Mouse (Mus musculus): ENCODE measurements around the gene Adm. TPM values are rescaled to one million over a fixed set of nuclear protein-coding genes. Genes with fewer than 3 reads are reported as not detected.
"Not testable (repeated sequence)": the region's sequence is repeated elsewhere in the genome, so short reads cannot be mapped to it uniquely, and the experiment has no call there.

The Adm gene
- polyA plus RNA-seq, 1 experiment from 2014 or later: 1.8 TPM

GRCm38 (mm10) chr7:110638305-110639110, 11.0 kb downstream of the Adm start:
- peak; percentile 29; the same call in 1 of the 2 replicates for ATAC-seq
- H3K36me3 ChIP-seq (ENCODE audit: control insufficient read depth, insufficient read depth, low read length): no peaks in the 10 kb centered on the region
- no peak overlapping the region for H3K27ac ChIP-seq (ENCODE audit: low read depth, low read length)
- H3K9me3 ChIP-seq (replicated peaks; ENCODE audit: control insufficient read depth, low read length): no peaks in the 10 kb centered on the region
- DNase-seq (ENCODE audit: low spot score): no peak
- no peaks in the 10 kb centered on the region for H3K27me3 ChIP-seq (replicated peaks; ENCODE audit: control insufficient read depth, insufficient read depth, low read length)
- no peak overlapping the region for H3K9ac ChIP-seq (ENCODE audit: low read length)
- peaks cover 4% of the 10 kb centered on the region; the same call in 1 of the 2 replicates for H3K4me1 ChIP-seq (ENCODE audit: control insufficient read depth, insufficient read depth, low read length)
- no peak overlapping the region for H3K4me3 ChIP-seq (ENCODE audit: low read depth, low read length)
- 38% methylated on average over 17 of the region's 17 CpGs for WGBS
- no peak overlapping the region for H3K4me2 ChIP-seq (ENCODE audit: low read length)

- Histone ChIP-seq H3K4me1 (ENCODE audit: control insufficient read depth, insufficient read depth, low read length) (peaks cover 4% of the 10 kb centered on the region; the same call in 1 of the 2 replicates), H3K9ac (ENCODE audit: low read length) (no peak overlapping the region), H3K4me2 (ENCODE audit: low read length) (no peak overlapping the region), H3K36me3 (ENCODE audit: control insufficient read depth, insufficient read depth, low read length) (no peaks in the 10 kb centered on the region), H3K27ac (ENCODE audit: low read depth, low read length) (no peak overlapping the region), H3K9me3 (replicated peaks; ENCODE audit: control insufficient read depth, low read length) (no peaks in the 10 kb centered on the region), H3K27me3 (replicated peaks; ENCODE audit: control insufficient read depth, insufficient read depth, low read length) (no peaks in the 10 kb centered on the region), H3K4me3 (ENCODE audit: low read depth, low read length) (no peak overlapping the region)
- WGBS: 85% methylated on average over 11 of the region's 11 CpGs
- DNase-seq (ENCODE audit: low spot score) (no peak), ATAC-seq (no peak)
These were observed 11.9 kb downstream of the Adm start for GRCm38 (mm10) chr7:110639291-110639915.

- not testable (repeated sequence) for ATAC-seq; H3K4me3 ChIP-seq (ENCODE audit: low read depth, low read length); H3K9ac ChIP-seq (ENCODE audit: low read length); H3K27me3 ChIP-seq (replicated peaks; ENCODE audit: control insufficient read depth, insufficient read depth, low read length); H3K36me3 ChIP-seq (ENCODE audit: control insufficient read depth, insufficient read depth, low read length); H3K4me2 ChIP-seq (ENCODE audit: low read length); DNase-seq (ENCODE audit: low spot score); H3K4me1 ChIP-seq (ENCODE audit: control insufficient read depth, insufficient read depth, low read length); H3K9me3 ChIP-seq (replicated peaks; ENCODE audit: control insufficient read depth, low read length); H3K27ac ChIP-seq (ENCODE audit: low read depth, low read length)
- 95% methylated on average over 3 of the region's 3 CpGs for WGBS
These were observed 12.5 kb downstream of the Adm start for GRCm38 (mm10) chr7:110639958-110640357.

GRCm38 (mm10) chr7:110645311-110645710, 17.9 kb downstream of the Adm start:
- H3K27ac ChIP-seq (ENCODE audit: low read depth, low read length): no peak overlapping the region
- H3K27me3 ChIP-seq (replicated peaks; ENCODE audit: control insufficient read depth, insufficient read depth, low read length): no peaks in the 10 kb centered on the region
- no peak overlapping the region for H3K4me3 ChIP-seq (ENCODE audit: low read depth, low read length)
- no peaks in the 10 kb centered on the region for H3K4me1 ChIP-seq (ENCODE audit: control insufficient read depth, insufficient read depth, low read length)
- H3K9me3 ChIP-seq (replicated peaks; ENCODE audit: control insufficient read depth, low read length): no peaks in the 10 kb centered on the region
- H3K9ac ChIP-seq (ENCODE audit: low read length): no peak overlapping the region
- peak; percentile 86 for DNase-seq (ENCODE audit: low spot score)
- no peaks in the 10 kb centered on the region for H3K36me3 ChIP-seq (ENCODE audit: control insufficient read depth, insufficient read depth, low read length)
- no peak overlapping the region for H3K4me2 ChIP-seq (ENCODE audit: low read length)
- 78% methylated on average over 5 of the region's 5 CpGs for WGBS
- ATAC-seq: peak; percentile 50

GRCm38 (mm10) chr7:110645859-110646258, 18.4 kb downstream of the Adm start:
- no peaks in the 10 kb centered on the region for H3K27me3 ChIP-seq (replicated peaks; ENCODE audit: control insufficient read depth, insufficient read depth, low read length)
- WGBS: 90% methylated on average over 6 of the region's 6 CpGs
- DNase-seq (ENCODE audit: low spot score) (no peak), ATAC-seq (no peak)
- H3K4me1 ChIP-seq (ENCODE audit: control insufficient read depth, insufficient read depth, low read length): no peaks in the 10 kb centered on the region
- no peaks in the 10 kb centered on the region for H3K9me3 ChIP-seq (replicated peaks; ENCODE audit: control insufficient read depth, low read length)
- H3K4me3 ChIP-seq (ENCODE audit: low read depth, low read length): no peak overlapping the region
- no peak overlapping the region for H3K27ac ChIP-seq (ENCODE audit: low read depth, low read length)
- H3K4me2 ChIP-seq (ENCODE audit: low read length): no peak overlapping the region
- no peaks in the 10 kb centered on the region for H3K36me3 ChIP-seq (ENCODE audit: control insufficient read depth, insufficient read depth, low read length)
- H3K9ac ChIP-seq (ENCODE audit: low read length): no peak overlapping the region

GRCm38 (mm10) chr7:110646611-110647407, 19.3 kb downstream of the Adm start:
- DNase-seq (ENCODE audit: low spot score): no peak
- H3K9me3 ChIP-seq (replicated peaks; ENCODE audit: control insufficient read depth, low read length): no peaks in the 10 kb centered on the region
- WGBS: 92% methylated on average over 8 of the region's 8 CpGs
- no peak overlapping the region for H3K4me3 ChIP-seq (ENCODE audit: low read depth, low read length)
- no peak for ATAC-seq
- H3K4me2 ChIP-seq (ENCODE audit: low read length): no peak overlapping the region
- H3K4me1 ChIP-seq (ENCODE audit: control insufficient read depth, insufficient read depth, low read length): no peaks in the 10 kb centered on the region
- H3K9ac ChIP-seq (ENCODE audit: low read length): no peak overlapping the region
- no peaks in the 10 kb centered on the region for H3K27me3 ChIP-seq (replicated peaks; ENCODE audit: control insufficient read depth, insufficient read depth, low read length)
- H3K36me3 ChIP-seq (ENCODE audit: control insufficient read depth, insufficient read depth, low read length): no peaks in the 10 kb centered on the region
- no peak overlapping the region for H3K27ac ChIP-seq (ENCODE audit: low read depth, low read length)

DNA sequence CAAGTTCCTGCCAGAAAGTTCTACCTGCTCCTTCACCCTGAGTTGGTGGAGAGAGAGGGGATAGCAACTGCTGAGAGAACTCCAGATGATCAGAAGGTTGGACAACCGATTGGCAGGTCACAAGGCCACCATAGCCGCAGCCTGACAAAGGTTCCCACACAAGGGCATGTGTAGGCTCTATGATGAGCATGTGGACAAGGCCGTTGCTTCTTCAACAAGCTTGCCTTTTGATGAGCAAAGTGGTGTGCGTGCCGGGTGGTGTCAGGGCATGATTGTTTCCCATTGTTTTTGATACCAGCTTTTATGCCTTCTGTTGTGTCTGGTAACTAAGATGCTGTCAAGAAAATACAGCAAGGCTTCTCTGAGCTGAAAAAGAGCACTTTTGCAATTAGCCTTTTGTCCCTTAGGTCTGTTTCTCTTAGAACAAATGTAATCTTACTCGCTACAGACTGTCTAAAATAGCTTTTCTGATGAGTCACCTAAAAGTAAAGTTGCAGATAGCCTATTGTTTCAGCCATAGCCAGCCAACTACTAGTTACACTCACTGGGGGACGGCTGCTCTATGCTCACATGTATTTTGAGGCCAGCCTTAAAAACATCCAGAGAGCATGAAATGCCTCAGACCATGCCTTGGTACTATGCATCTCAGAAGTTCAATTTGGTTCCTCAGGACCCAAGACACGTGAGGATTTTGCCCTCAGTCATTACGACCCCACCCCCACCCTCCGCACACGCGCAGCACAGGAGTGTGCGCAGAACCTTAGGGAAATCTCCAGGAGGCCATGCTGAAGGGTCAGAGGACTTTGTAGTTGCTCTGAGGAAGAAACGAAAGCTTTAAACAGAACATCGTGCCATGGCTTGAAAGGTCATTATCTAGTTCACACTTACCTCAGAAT, 20.3 kb downstream of the Adm start:
- H3K27me3 ChIP-seq (replicated peaks; ENCODE audit: control insufficient read depth, insufficient read depth, low read length): no peaks in the 10 kb centered on the region
- no peak overlapping the region for H3K4me3 ChIP-seq (ENCODE audit: low read depth, low read length)
- H3K4me2 ChIP-seq (ENCODE audit: low read length): no peak overlapping the region
- H3K36me3 ChIP-seq (ENCODE audit: control insufficient read depth, insufficient read depth, low read length): no peaks in the 10 kb centered on the region
- no peak for DNase-seq (ENCODE audit: low spot score)
- H3K9me3 ChIP-seq (replicated peaks; ENCODE audit: control insufficient read depth, low read length): no peaks in the 10 kb centered on the region
- no peak overlapping the region for H3K27ac ChIP-seq (ENCODE audit: low read depth, low read length)
- ATAC-seq: no peak
- whole genome bisulfite sequencing: 89% methylated on average over 15 of the region's 15 CpGs
- no peak overlapping the region for H3K9ac ChIP-seq (ENCODE audit: low read length)
- no peaks in the 10 kb centered on the region for H3K4me1 ChIP-seq (ENCODE audit: control insufficient read depth, insufficient read depth, low read length)

DNA sequence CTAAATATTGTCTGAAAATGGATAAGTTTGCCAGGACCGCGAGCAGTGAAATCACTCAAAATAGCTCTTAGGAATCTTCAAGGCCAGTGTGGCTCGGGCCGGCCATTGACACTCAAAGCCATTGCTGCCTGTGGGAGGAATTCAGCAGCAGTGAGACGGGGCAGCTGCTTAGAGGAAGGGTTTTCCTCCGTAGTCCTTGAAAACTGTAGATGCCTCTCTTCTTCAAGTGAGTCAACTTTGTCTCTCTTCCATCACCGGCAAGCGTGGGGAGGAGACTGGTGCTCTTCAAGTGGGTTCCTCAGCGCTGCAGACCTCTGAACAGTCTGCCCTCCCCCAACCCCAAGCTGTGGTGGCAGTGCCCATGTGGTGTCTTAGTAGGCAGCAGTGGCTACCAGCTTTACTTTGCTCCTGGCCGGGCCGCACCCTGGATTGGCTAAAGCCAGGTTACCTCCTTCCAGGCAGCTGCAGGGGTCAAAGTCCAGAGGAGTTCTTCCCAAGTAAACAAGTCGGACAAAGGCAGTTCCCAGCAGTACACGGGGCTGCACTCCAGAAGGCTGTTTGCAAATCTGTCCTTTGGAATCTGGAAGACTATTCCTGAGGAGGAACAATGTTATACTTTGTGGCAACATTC, 21.1 kb downstream of the Adm start:
- no peaks in the 10 kb centered on the region for H3K36me3 ChIP-seq (ENCODE audit: control insufficient read depth, insufficient read depth, low read length)
- no peak overlapping the region for H3K4me3 ChIP-seq (ENCODE audit: low read depth, low read length)
- no peaks in the 10 kb centered on the region for H3K27me3 ChIP-seq (replicated peaks; ENCODE audit: control insufficient read depth, insufficient read depth, low read length)
- H3K27ac ChIP-seq (ENCODE audit: low read depth, low read length): no peak overlapping the region
- no peak for DNase-seq (ENCODE audit: low spot score)
- no peaks in the 10 kb centered on the region for H3K9me3 ChIP-seq (replicated peaks; ENCODE audit: control insufficient read depth, low read length)
- H3K4me1 ChIP-seq (ENCODE audit: control insufficient read depth, insufficient read depth, low read length): no peaks in the 10 kb centered on the region
- ATAC-seq: no peak
- no peak overlapping the region for H3K9ac ChIP-seq (ENCODE audit: low read length)
- WGBS: 87% methylated on average over 13 of the region's 13 CpGs
- no peak overlapping the region for H3K4me2 ChIP-seq (ENCODE audit: low read length)
